19 mouse cellular contexts compared by ENCODE assay signal in genomic region chr8:112911422-112911821, GRCm38 (mm10).
DNase-seq lines count a peak whose midpoint lies in the region; ATAC-seq and TF ChIP-seq lines count a peak whose summit lies in the region.
"Had no signal": no experiment of that assay in that cellular context is flagged by ENCODE, and none has a peak within 500 bp of the region (broad histone marks: within the 10 kb centered on the region; RNA-seq: fewer than 3 reads in every experiment).

No protein-coding gene starts in this region.

- no peak overlapping the region for H3K4me3 ChIP-seq in hindbrain, embryonic 13.5 days
- no peak overlapping the region for H3K4me3 ChIP-seq in hindbrain, embryonic 10.5 days
- H3K4me3 ChIP-seq in neural tube, embryonic 13.5 days, result no peak overlapping the region
- H3K4me3 ChIP-seq in gastrocnemius, adult 2 months, result no peak overlapping the region
- H3K4me3 ChIP-seq: embryonic facial prominence, embryonic 13.5 days; forebrain, embryonic 13.5 days; forebrain, embryonic 15.5 days had no signal

- no peaks in the 10 kb centered on the region for H3K36me3 ChIP-seq in hindbrain, embryonic 13.5 days
- no peaks in the 10 kb centered on the region for H3K36me3 ChIP-seq in hindbrain, embryonic 10.5 days
- H3K36me3 ChIP-seq in neural tube, embryonic 13.5 days, result no peaks in the 10 kb centered on the region
- H3K36me3 ChIP-seq: embryonic facial prominence, embryonic 13.5 days; forebrain, embryonic 15.5 days had no signal

- H3K4me2 ChIP-seq in hindbrain, embryonic 13.5 days, result no peak overlapping the region
- no peak overlapping the region for H3K4me2 ChIP-seq in neural tube, embryonic 13.5 days
- H3K4me2 ChIP-seq: embryonic facial prominence, embryonic 13.5 days; forebrain, embryonic 13.5 days; forebrain, embryonic 15.5 days had no signal

- intact Hi-C loops in gastrocnemius, adult 2 months (cut with DNase I), result no loop called here

- no peak overlapping the region for H3K9ac ChIP-seq in hindbrain, embryonic 13.5 days
- no peak overlapping the region for H3K9ac ChIP-seq in neural tube, embryonic 13.5 days
- H3K9ac ChIP-seq: embryonic facial prominence, embryonic 13.5 days; forebrain, embryonic 13.5 days; forebrain, embryonic 15.5 days; forebrain, postnatal 0 days had no signal

- TF ChIP-seq CTCF in gastrocnemius, adult 2 months (IDR thresholded peaks at IDR 0.05), result no peak

- H3K27me3 ChIP-seq in hindbrain, embryonic 13.5 days, result no peaks in the 10 kb centered on the region
- no peaks in the 10 kb centered on the region for H3K27me3 ChIP-seq in hindbrain, embryonic 10.5 days (ENCODE audit: insufficient read depth, poor library complexity, severe bottlenecking)
- H3K27me3 ChIP-seq in neural tube, embryonic 13.5 days, result no peaks in the 10 kb centered on the region
- H3K27me3 ChIP-seq: embryonic facial prominence, embryonic 13.5 days; forebrain, embryonic 13.5 days; forebrain, embryonic 15.5 days had no signal

- DNase-seq in hindbrain, embryonic 10.5 days (ENCODE audit: low spot score), result no peak
- DNase-seq in neural tube, embryonic 10.5 days (ENCODE audit: extremely low spot score, low spot score), result no peak
- DNase-seq in gastrocnemius, adult 2 months, result no peak
- DNase-seq: adrenal gland, adult 2 months; adrenal gland, postnatal 10 days; adrenal gland, postnatal 25 days; cerebellum, adult 11 months; cerebellum, adult 18-20 months; cerebellum, adult 8-10 months; cerebellum, adult 9-11 months; cerebellum, postnatal 14 days; cerebellum, postnatal 36 days; embryo, embryonic 11 days; forebrain, postnatal 0 days had no signal

- no peaks in the 10 kb centered on the region for H3K9me3 ChIP-seq in hindbrain, embryonic 13.5 days
- H3K9me3 ChIP-seq in hindbrain, embryonic 10.5 days, result no peaks in the 10 kb centered on the region
- H3K9me3 ChIP-seq in neural tube, embryonic 13.5 days, result no peaks in the 10 kb centered on the region
- H3K9me3 ChIP-seq: embryonic facial prominence, embryonic 13.5 days; forebrain, embryonic 13.5 days; forebrain, embryonic 15.5 days had no signal

- no peak for ATAC-seq in hindbrain, embryonic 13.5 days (ENCODE audit: low FRiP score)
- ATAC-seq in neural tube, embryonic 13.5 days (ENCODE audit: low read depth), result no peak
- ATAC-seq: forebrain, embryonic 13.5 days; forebrain, embryonic 15.5 days; forebrain, postnatal 0 days had no signal

- peaks cover 16% of the 10 kb centered on the region for H3K4me1 ChIP-seq in hindbrain, embryonic 13.5 days (replicated peaks)
- H3K4me1 ChIP-seq in hindbrain, embryonic 10.5 days (replicated peaks), result peaks cover 9% of the 10 kb centered on the region; the same call in 1 of the 2 replicates
- peaks cover 24% of the 10 kb centered on the region for H3K4me1 ChIP-seq in neural tube, embryonic 13.5 days (replicated peaks)

- peak overlapping the region; percentile 52; the same call in 1 of the 2 replicates for H3K27ac ChIP-seq in hindbrain, embryonic 13.5 days
- H3K27ac ChIP-seq in hindbrain, embryonic 10.5 days, result no peak overlapping the region
- H3K27ac ChIP-seq in neural tube, embryonic 13.5 days (replicated peaks), result peak overlapping the region; percentile 56; the same call in 1 of the 2 replicates
- no peak overlapping the region for H3K27ac ChIP-seq in gastrocnemius, adult 2 months
- H3K27ac ChIP-seq: embryonic facial prominence, embryonic 13.5 days; forebrain, embryonic 13.5 days; forebrain, embryonic 15.5 days had no signal

Comparison
In these comparisons a context has a peak if more than half of its experiments do, and no peak if none do; other contexts are left out.
1. H3K27ac ChIP-seq: peak in hindbrain, embryonic 13.5 days (single experiment) and neural tube, embryonic 13.5 days (single experiment); none in hindbrain, embryonic 10.5 days (single experiment) and gastrocnemius, adult 2 months (single experiment).